Mouse (Mus musculus): ENCODE measurements around the gene Gm28539. TPM values are rescaled to one million over a fixed set of nuclear protein-coding genes. Genes with fewer than 3 reads are reported as not detected.
"Not testable (repeated sequence)": the region's sequence is repeated elsewhere in the genome, so short reads cannot be mapped to it uniquely, and the experiment has no call there.

The Gm28539 gene
- total and polyA plus RNA-seq, 2 experiments: 2.1 TPM; not detected in 1

- peaks cover 4% of the 10 kb centered on the region for H3K4me1 ChIP-seq (ENCODE audit: control insufficient read depth, insufficient read depth, low read length)
- peak overlapping the region; percentile 80; the same call in 1 of the 2 replicates for H3K4me3 ChIP-seq (ENCODE audit: insufficient read depth, low read depth, low read length)
- WGBS: 17% methylated on average over 3 of the region's 3 CpGs
- peaks cover 7% of the 10 kb centered on the region; the same call in 1 of the 2 replicates for H3K79me2 ChIP-seq (ENCODE audit: control insufficient read depth, insufficient read depth, low read length)
- no peak for DNase-seq (ENCODE audit: extremely low read depth, low read depth, low spot score)
- H3K9ac ChIP-seq (ENCODE audit: low read depth, low read length): no peak overlapping the region
- H3K27me3 ChIP-seq (ENCODE audit: control insufficient read depth, insufficient read depth, low read length): no peaks in the 10 kb centered on the region
- TF ChIP-seq POLR2A (IDR thresholded peaks at IDR 0.05; ENCODE audit: extremely low read depth, insufficient read depth, low read length): no peak
- no peak for TF ChIP-seq CTCF (IDR thresholded peaks at IDR 0.05; ENCODE audit: low read depth, low read length)
- H3K27ac ChIP-seq (replicated peaks; ENCODE audit: insufficient read depth, low read depth, low read length): no peak overlapping the region
- H3K36me3 ChIP-seq (ENCODE audit: control insufficient read depth, insufficient read depth, low read length): peaks cover 26% of the 10 kb centered on the region
Measured at GRCm38 (mm10) chr16:18836073-18836467, 314 bp upstream of the Gm28539 start.

- Histone ChIP-seq H3K27ac (replicated peaks; ENCODE audit: insufficient read depth, low read depth, low read length) (no peak overlapping the region), H3K4me3 (ENCODE audit: insufficient read depth, low read depth, low read length) (no peak overlapping the region), H3K9ac (ENCODE audit: low read depth, low read length) (no peak overlapping the region), H3K36me3 (ENCODE audit: control insufficient read depth, insufficient read depth, low read length) (peaks cover 9% of the 10 kb centered on the region), H3K4me1 (ENCODE audit: control insufficient read depth, insufficient read depth, low read length) (peaks cover 4% of the 10 kb centered on the region), H3K27me3 (ENCODE audit: control insufficient read depth, insufficient read depth, low read length) (no peaks in the 10 kb centered on the region), H3K79me2 (ENCODE audit: control insufficient read depth, insufficient read depth, low read length) (peaks cover 7% of the 10 kb centered on the region; the same call in 1 of the 2 replicates)
- no peak for DNase-seq (ENCODE audit: extremely low read depth, low read depth, low spot score)
- no peak for TF ChIP-seq POLR2A (IDR thresholded peaks at IDR 0.05; ENCODE audit: extremely low read depth, insufficient read depth, low read length)
- no peak for TF ChIP-seq CTCF (IDR thresholded peaks at IDR 0.05; ENCODE audit: low read depth, low read length)
- WGBS: 85% methylated on average over 4 of the region's 4 CpGs
Measured at GRCm38 (mm10) chr16:18838346-18838745, 2.0 kb downstream of the Gm28539 start.

GRCm38 (mm10) chr16:18846301-18846820 lies 10.0 kb downstream of the Gm28539 start:
- peak; percentile 90 for DNase-seq (ENCODE audit: extremely low read depth, low read depth, low spot score)
- H3K36me3 ChIP-seq (ENCODE audit: control insufficient read depth, insufficient read depth, low read length): no peaks in the 10 kb centered on the region
- TF ChIP-seq CTCF (IDR thresholded peaks at IDR 0.05; ENCODE audit: low read depth, low read length) (no peak), POLR2A (IDR thresholded peaks at IDR 0.05; ENCODE audit: extremely low read depth, insufficient read depth, low read length) (no peak)
- 19% methylated on average over 15 of the region's 15 CpGs for WGBS
- no peak overlapping the region for H3K4me3 ChIP-seq (ENCODE audit: insufficient read depth, low read depth, low read length)
- no peaks in the 10 kb centered on the region for H3K79me2 ChIP-seq (ENCODE audit: control insufficient read depth, insufficient read depth, low read length)
- no peak overlapping the region for H3K9ac ChIP-seq (ENCODE audit: low read depth, low read length)
- peaks cover 3% of the 10 kb centered on the region; the same call in 1 of the 2 replicates for H3K4me1 ChIP-seq (ENCODE audit: control insufficient read depth, insufficient read depth, low read length)
- no peaks in the 10 kb centered on the region for H3K27me3 ChIP-seq (ENCODE audit: control insufficient read depth, insufficient read depth, low read length)
- no peak overlapping the region; the same call in 1 of the 2 replicates for H3K27ac ChIP-seq (replicated peaks; ENCODE audit: insufficient read depth, low read depth, low read length)

GRCm38 (mm10) chr16:18849521-18850190 lies 13.3 kb downstream of the Gm28539 start:
- H3K36me3 ChIP-seq (ENCODE audit: control insufficient read depth, insufficient read depth, low read length); H3K4me3 ChIP-seq (ENCODE audit: insufficient read depth, low read depth, low read length); DNase-seq (ENCODE audit: extremely low read depth, low read depth, low spot score); H3K27me3 ChIP-seq (ENCODE audit: control insufficient read depth, insufficient read depth, low read length); H3K9ac ChIP-seq (ENCODE audit: low read depth, low read length); H3K79me2 ChIP-seq (ENCODE audit: control insufficient read depth, insufficient read depth, low read length); H3K27ac ChIP-seq (replicated peaks; ENCODE audit: insufficient read depth, low read depth, low read length); H3K4me1 ChIP-seq (ENCODE audit: control insufficient read depth, insufficient read depth, low read length): not testable (repeated sequence)
- WGBS: 86% methylated on average over 17 of the region's 17 CpGs

GRCm38 (mm10) chr16:18858551-18858950 lies 22.2 kb downstream of the Gm28539 start:
- Histone ChIP-seq H3K4me3 (ENCODE audit: insufficient read depth, low read depth, low read length) (no peak overlapping the region), H3K27ac (replicated peaks; ENCODE audit: insufficient read depth, low read depth, low read length) (no peak overlapping the region), H3K4me1 (ENCODE audit: control insufficient read depth, insufficient read depth, low read length) (0 out of 2 replicates have a peak, but pooled peaks cover 3% of the 10 kb centered on the region), H3K9ac (ENCODE audit: low read depth, low read length) (no peak overlapping the region), H3K36me3 (ENCODE audit: control insufficient read depth, insufficient read depth, low read length) (no peaks in the 10 kb centered on the region), H3K79me2 (ENCODE audit: control insufficient read depth, insufficient read depth, low read length) (no peaks in the 10 kb centered on the region), H3K27me3 (ENCODE audit: control insufficient read depth, insufficient read depth, low read length) (no peaks in the 10 kb centered on the region)
- peak; percentile 86 for DNase-seq (ENCODE audit: extremely low read depth, low read depth, low spot score)
- TF ChIP-seq POLR2A (IDR thresholded peaks at IDR 0.05; ENCODE audit: extremely low read depth, insufficient read depth, low read length): no peak
- no peak for TF ChIP-seq CTCF (IDR thresholded peaks at IDR 0.05; ENCODE audit: low read depth, low read length)

GRCm38 (mm10) chr16:18860186-18860585 lies 23.8 kb downstream of the Gm28539 start:
- DNase-seq (ENCODE audit: extremely low read depth, low read depth, low spot score): peak; percentile 89

GRCm38 (mm10) chr16:18870495-18870894 lies 34.1 kb downstream of the Gm28539 start:
- not testable (repeated sequence) for H3K4me1 ChIP-seq (ENCODE audit: control insufficient read depth, insufficient read depth, low read length); H3K27ac ChIP-seq (replicated peaks; ENCODE audit: insufficient read depth, low read depth, low read length)

More at GRCm38 (mm10) chr16:18860186-18860585, 23.8 kb downstream of the Gm28539 start:
- TF ChIP-seq CTCF (IDR thresholded peaks at IDR 0.05; ENCODE audit: low read depth, low read length) (no peak), POLR2A (IDR thresholded peaks at IDR 0.05; ENCODE audit: extremely low read depth, insufficient read depth, low read length) (no peak)
- Histone ChIP-seq H3K9ac (ENCODE audit: low read depth, low read length) (no peak overlapping the region), H3K27me3 (ENCODE audit: control insufficient read depth, insufficient read depth, low read length) (no peaks in the 10 kb centered on the region), H3K27ac (replicated peaks; ENCODE audit: insufficient read depth, low read depth, low read length) (no peak overlapping the region), H3K36me3 (ENCODE audit: control insufficient read depth, insufficient read depth, low read length) (no peaks in the 10 kb centered on the region), H3K4me1 (ENCODE audit: control insufficient read depth, insufficient read depth, low read length) (0 out of 2 replicates have a peak, but pooled peaks cover 3% of the 10 kb centered on the region), H3K79me2 (ENCODE audit: control insufficient read depth, insufficient read depth, low read length) (no peaks in the 10 kb centered on the region), H3K4me3 (ENCODE audit: insufficient read depth, low read depth, low read length) (no peak overlapping the region)
- WGBS: 59% methylated on average over 1 of the region's 1 CpGs

More at GRCm38 (mm10) chr16:18870495-18870894, 34.1 kb downstream of the Gm28539 start:
- not testable (repeated sequence) for H3K79me2 ChIP-seq (ENCODE audit: control insufficient read depth, insufficient read depth, low read length); H3K4me3 ChIP-seq (ENCODE audit: insufficient read depth, low read depth, low read length); DNase-seq (ENCODE audit: extremely low read depth, low read depth, low spot score); H3K27me3 ChIP-seq (ENCODE audit: control insufficient read depth, insufficient read depth, low read length); H3K9ac ChIP-seq (ENCODE audit: low read depth, low read length)
- 92% methylated on average over 1 of the region's 1 CpGs for WGBS
- H3K36me3 ChIP-seq (ENCODE audit: control insufficient read depth, insufficient read depth, low read length): peaks cover 19% of the 10 kb centered on the region

All from liver, adult 2 months (tissue).